Mouse (Mus musculus) lung, embryonic 14.5 days (tissue): ENCODE measurements at regions not wholly inside any gene's neighbourhood (a gene's known extent, or its start where the extent isn't known, plus 50 kb on each side); places are given as distances from the start of the nearest gene placed in this dataset.
A peak's percentile ranks its signal among the peaks of the same experiment; 100 is the strongest.

Experiments
- ATAC-seq: fragments of 200-750 bp; cut with Nextera tagmentation; 2 replicates; pipeline ENCODE4 v1.8.0; 2017; ENCODE audit warnings: mild to moderate bottlenecking, moderate TSS enrichment, moderate library complexity; ENCODE audit not compliant: insufficient read depth
- DNase-seq: peaks from one replicate; pipeline ENCODE4 v3.0.0-alpha.2; 2015
- H3K27ac ChIP-seq: fragments of 300-500 bp; sonication (generic); 2 replicates; pipeline ENCODE4 v1.5.1; 2014; ENCODE audit warnings: low read depth, mild to moderate bottlenecking, moderate library complexity
- H3K27me3 ChIP-seq: fragments of 300-500 bp; sonication (generic); 2 replicates; pipeline ENCODE4 v1.6.1; 2014; ENCODE audit warnings: low read length, control low read depth; ENCODE audit not compliant: insufficient read depth
- H3K36me3 ChIP-seq: fragments of 300-500 bp; sonication (generic); 2 replicates; pipeline ENCODE4 v1.6.1; 2014; ENCODE audit warnings: control low read depth; ENCODE audit not compliant: insufficient read depth
- H3K4me1 ChIP-seq: fragments of 300-500 bp; sonication (generic); 2 replicates; pipeline ENCODE4 v1.6.1; 2014; ENCODE audit warnings: antibody characterized with exemption, control low read depth; ENCODE audit not compliant: insufficient read depth
- H3K4me2 ChIP-seq: fragments of 300-500 bp; sonication (generic); 2 replicates; pipeline ENCODE4 v1.6.1; 2014; ENCODE audit warnings: mild to moderate bottlenecking
- H3K4me3 ChIP-seq: fragments of 300-500 bp; sonication (generic); 2 replicates; pipeline ENCODE4 v1.5.1; 2014; ENCODE audit warnings: low read depth, low read length
- H3K9ac ChIP-seq: fragments of 300-500 bp; sonication (generic); 2 replicates; pipeline ENCODE4 v1.6.1; 2014
- H3K9me3 ChIP-seq: fragments of 300-500 bp; sonication (generic); 2 replicates; pipeline ENCODE4 v1.6.1; 2016; ENCODE audit warnings: low read depth, low read length, control low read depth
- CTCF ChIP-seq: IDR thresholded peaks from 2 replicates; pipeline ENCODE4 v1.5.1; 2016; ENCODE audit warnings: antibody characterized with exemption, low read depth
- WGBS: fragments of 180-500 bp; shearing (Covaris S2); extraction: QIAGEN DNeasy Blood & Tissue Kit; methylation state at CpG from one replicate; pipeline ENCODE4 v1.1.7; 2014; 5-methylcytosine and 5-hydroxymethylcytosine counted together

DNA sequence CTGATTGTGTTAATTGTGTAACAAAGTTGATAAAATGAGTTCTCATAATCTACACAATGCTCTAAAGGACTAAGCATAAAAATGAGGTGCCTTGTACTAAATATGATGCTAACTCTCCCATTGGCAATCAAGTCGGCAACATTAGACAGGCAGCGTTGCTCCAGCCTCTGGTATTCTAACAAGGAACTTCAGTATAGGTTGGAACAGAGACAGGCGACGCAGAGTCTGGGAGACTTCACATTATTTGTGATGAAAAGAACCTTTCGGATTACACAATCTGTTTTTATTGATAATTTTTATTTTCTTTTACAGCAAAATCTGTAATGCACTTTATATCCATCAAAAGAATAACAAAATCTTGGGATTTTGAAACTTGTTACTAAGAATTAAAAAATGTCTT is 94.4 kb upstream of the Cav2 start:
- Histone ChIP-seq H3K9me3 (no peaks in the 10 kb centered on the region), H3K27ac (no peak overlapping the region), H3K27me3 (no peaks in the 10 kb centered on the region), H3K36me3 (no peaks in the 10 kb centered on the region), H3K4me2 (no peak overlapping the region), H3K9ac (no peak overlapping the region), H3K4me3 (no peak overlapping the region), H3K4me1 (no peaks in the 10 kb centered on the region)
- TF ChIP-seq CTCF, result no peak
- 76% methylated on average over 5 of the region's 5 CpGs for WGBS
- DNase-seq, result no peak
- ATAC-seq, result no peak

DNA sequence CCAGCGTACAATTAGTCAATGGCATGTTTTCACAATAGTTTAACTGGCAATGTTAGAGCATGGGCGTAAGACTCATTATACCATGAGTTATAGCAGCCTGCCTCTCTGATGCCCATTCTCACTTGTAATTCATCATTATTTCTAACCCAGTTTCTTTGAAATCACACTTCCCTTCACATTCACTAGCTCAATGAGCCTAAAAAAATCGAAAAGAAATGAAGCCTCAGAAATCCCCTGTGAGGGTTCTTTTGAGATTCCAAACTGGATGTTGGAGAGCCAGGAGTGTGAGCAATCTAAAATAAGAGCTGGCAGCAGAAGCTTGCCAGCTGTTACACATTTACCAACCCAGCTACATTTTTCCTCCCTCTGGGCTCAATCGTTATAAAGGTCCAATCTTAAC is 93.9 kb upstream of the Cav2 start:
- Histone ChIP-seq H3K9ac (no peak overlapping the region), H3K4me1 (no peaks in the 10 kb centered on the region), H3K4me2 (no peak overlapping the region), H3K27me3 (no peaks in the 10 kb centered on the region), H3K4me3 (no peak overlapping the region), H3K36me3 (no peaks in the 10 kb centered on the region), H3K27ac (peak overlapping the region; percentile 33; the same call in 1 of the 2 replicates), H3K9me3 (no peaks in the 10 kb centered on the region)
- TF ChIP-seq CTCF, result no peak
- 47% methylated on average over 4 of the region's 4 CpGs for WGBS
- ATAC-seq (no peak), DNase-seq (peak; percentile 70)

DNA sequence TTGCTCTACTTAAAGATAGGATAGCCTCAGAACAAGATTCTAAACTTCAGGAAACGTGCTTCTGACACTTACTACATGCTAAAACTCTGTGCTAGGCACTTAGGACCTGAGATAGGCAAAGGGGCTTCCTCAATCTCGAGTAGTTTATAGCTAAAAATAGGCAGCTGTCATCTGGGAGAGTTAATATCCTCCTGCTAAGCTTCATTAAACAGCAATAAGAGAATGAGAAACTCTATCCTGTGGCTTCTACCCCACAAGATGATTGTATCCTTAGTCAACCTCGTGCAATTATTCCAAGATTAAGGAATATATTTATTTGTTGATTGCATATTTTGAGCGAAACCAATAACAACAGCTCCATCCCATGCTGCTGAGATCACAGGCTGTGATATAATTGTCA is 85.4 kb upstream of the Cav2 start:
- Histone ChIP-seq H3K4me3 (no peak overlapping the region), H3K4me1 (no peaks in the 10 kb centered on the region), H3K27me3 (no peaks in the 10 kb centered on the region), H3K9me3 (no peaks in the 10 kb centered on the region), H3K27ac (no peak overlapping the region), H3K36me3 (no peaks in the 10 kb centered on the region), H3K9ac (no peak overlapping the region), H3K4me2 (no peak overlapping the region)
- TF ChIP-seq CTCF, result no peak
- ATAC-seq (no peak), DNase-seq (no peak)
- WGBS, result 59% methylated on average over 4 of the region's 4 CpGs

- peak; percentile 87 for ATAC-seq
- Histone ChIP-seq H3K27ac (peak overlapping the region; percentile 31; the same call in 1 of the 2 replicates), H3K4me2 (no peak overlapping the region)
Observed at GRCm38 (mm10) chr6:17197728-17198397, 83.1 kb upstream of the Cav2 start.

DNA sequence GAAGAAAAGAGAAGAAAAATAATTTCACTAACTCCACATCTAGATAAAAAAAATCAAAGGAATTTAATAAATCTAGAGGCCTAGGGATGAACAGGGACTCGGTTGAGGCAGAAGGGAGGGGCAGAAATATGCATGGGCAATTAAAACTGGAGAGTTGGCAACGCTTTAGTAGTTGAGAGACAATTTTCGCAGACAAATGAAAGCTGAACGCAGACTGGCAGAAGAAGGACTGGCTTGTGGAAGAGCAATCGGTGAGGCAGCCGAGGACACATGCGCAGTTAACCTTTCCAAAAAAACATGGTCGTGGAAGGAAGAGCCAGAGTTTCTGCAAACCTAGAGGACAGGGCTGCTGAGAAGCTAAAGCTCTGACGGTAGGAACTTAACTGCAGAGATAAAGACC is 82.1 kb upstream of the Cav2 start:
- Histone ChIP-seq H3K9me3 (no peaks in the 10 kb centered on the region), H3K4me2 (no peak overlapping the region), H3K27me3 (no peaks in the 10 kb centered on the region), H3K36me3 (no peaks in the 10 kb centered on the region), H3K27ac (no peak overlapping the region), H3K4me3 (no peak overlapping the region), H3K4me1 (no peaks in the 10 kb centered on the region), H3K9ac (no peak overlapping the region)
- ATAC-seq, result no peak
- TF ChIP-seq CTCF, result no peak
- DNase-seq, result no peak
- WGBS, result 59% methylated on average over 9 of the region's 9 CpGs

More at GRCm38 (mm10) chr6:17197728-17198397, 83.1 kb upstream of the Cav2 start:
- WGBS, result 43% methylated on average over 18 of the region's 18 CpGs
- Histone ChIP-seq H3K4me1 (no peaks in the 10 kb centered on the region), H3K9ac (no peak overlapping the region), H3K27me3 (no peaks in the 10 kb centered on the region), H3K9me3 (no peaks in the 10 kb centered on the region), H3K36me3 (no peaks in the 10 kb centered on the region), H3K4me3 (no peak overlapping the region)
- TF ChIP-seq CTCF, result no peak
- peak; percentile 70 for DNase-seq

GRCm38 (mm10) chr6:17201916-17202636 is 78.9 kb upstream of the Cav2 start:
- TF ChIP-seq CTCF, result no peak
- no peak overlapping the region for H3K27ac ChIP-seq
- ATAC-seq (no peak), DNase-seq (no peak)
- no peaks in the 10 kb centered on the region for H3K9me3 ChIP-seq
- H3K4me3 ChIP-seq, result no peak overlapping the region
- H3K4me1 ChIP-seq, result no peaks in the 10 kb centered on the region
- H3K4me2 ChIP-seq, result no peak overlapping the region
- no peaks in the 10 kb centered on the region for H3K36me3 ChIP-seq
- no peaks in the 10 kb centered on the region for H3K27me3 ChIP-seq
- WGBS, result 71% methylated on average over 6 of the region's 6 CpGs
- H3K9ac ChIP-seq, result no peak overlapping the region

- Histone ChIP-seq H3K9ac (no peak overlapping the region), H3K27ac (no peak overlapping the region), H3K36me3 (no peaks in the 10 kb centered on the region), H3K4me2 (no peak overlapping the region), H3K4me1 (no peaks in the 10 kb centered on the region), H3K9me3 (no peaks in the 10 kb centered on the region), H3K27me3 (no peaks in the 10 kb centered on the region), H3K4me3 (no peak overlapping the region)
- 91% methylated on average over 5 of the region's 5 CpGs for WGBS
- TF ChIP-seq CTCF, result no peak
- ATAC-seq (no peak), DNase-seq (no peak)
Observed at GRCm38 (mm10) chr6:17203302-17203701, 77.7 kb upstream of the Cav2 start.
